Mouse (Mus musculus): ENCODE data around the gene Slc35f1. TPM values are rescaled to one million over a fixed set of nuclear protein-coding genes. Genes with fewer than 3 reads are reported as not detected.

Gene Slc35f1
- polyA plus RNA-seq (2016; fragmentation: Nextera tagmentation; extraction: Ambion mirVana) = 0.88 and 1.7 TPM in 2 replicates

GRCm38 (mm10) chr10:52690334-52690991 is at the start of gene Slc35f1:
Gene Slc35f1, plus strand, starts transcription at chr10:52690533.
- no peaks in the 10 kb centered on the region for H3K9me3 ChIP-seq (replicated peaks)
- WGBS = under 1% methylated on average over 54 of the region's 54 CpGs
- H3K4me1 ChIP-seq = peaks cover 12% of the 10 kb centered on the region
- peak; percentile 93 for DNase-seq (ENCODE audit: low spot score)
- H3K4me3 ChIP-seq = peak within 1 kb of the TSS; percentile 75
- peaks cover 14% of the 10 kb centered on the region; the same call in 1 of the 2 replicates for H3K27me3 ChIP-seq (ENCODE audit: low read depth, poor library complexity, severe bottlenecking)
- no peaks in the 10 kb centered on the region for H3K36me3 ChIP-seq
- peak within 1 kb of the TSS; percentile 83 for H3K27ac ChIP-seq

GRCm38 (mm10) chr10:52671234-52671633 is 19.1 kb upstream of the Slc35f1 start:
- no peak for DNase-seq (ENCODE audit: low spot score)
- Histone ChIP-seq H3K27me3 (ENCODE audit: low read depth, poor library complexity, severe bottlenecking) (no peaks in the 10 kb centered on the region), H3K36me3 (no peaks in the 10 kb centered on the region), H3K4me1 (no peaks in the 10 kb centered on the region), H3K4me3 (no peak overlapping the region), H3K9me3 (replicated peaks) (no peaks in the 10 kb centered on the region), H3K27ac (no peak overlapping the region)

- 0% methylated on average over 45 of the region's 45 CpGs for WGBS
- Histone ChIP-seq H3K27me3 (ENCODE audit: low read depth, poor library complexity, severe bottlenecking) (peaks cover 14% of the 10 kb centered on the region; the same call in 1 of the 2 replicates), H3K4me3 (peak overlapping the region; percentile 75), H3K4me1 (peaks cover 12% of the 10 kb centered on the region), H3K9me3 (replicated peaks) (no peaks in the 10 kb centered on the region), H3K27ac (peak overlapping the region; percentile 83), H3K36me3 (no peaks in the 10 kb centered on the region)
- DNase-seq (ENCODE audit: low spot score) = peak; percentile 73
Observed at GRCm38 (mm10) chr10:52690992-52691731, 829 bp downstream of the Slc35f1 start.

- peaks cover 19% of the 10 kb centered on the region for H3K4me1 ChIP-seq
- no peak for DNase-seq (ENCODE audit: low spot score)
- H3K27ac ChIP-seq = no peak overlapping the region
- no peaks in the 10 kb centered on the region for H3K36me3 ChIP-seq
- H3K27me3 ChIP-seq (ENCODE audit: low read depth, poor library complexity, severe bottlenecking) = peaks cover 12% of the 10 kb centered on the region; the same call in 1 of the 2 replicates
- H3K4me3 ChIP-seq = no peak overlapping the region
- H3K9me3 ChIP-seq (replicated peaks) = no peaks in the 10 kb centered on the region
Observed at GRCm38 (mm10) chr10:52703688-52704087, 13.4 kb downstream of the Slc35f1 start.

GRCm38 (mm10) chr10:52704101-52705051 is 14.0 kb downstream of the Slc35f1 start:
- H3K4me1 ChIP-seq = peaks cover 19% of the 10 kb centered on the region
- H3K9me3 ChIP-seq (replicated peaks) = no peaks in the 10 kb centered on the region
- peak overlapping the region; percentile 82 for H3K27ac ChIP-seq
- H3K36me3 ChIP-seq = no peaks in the 10 kb centered on the region
- 5% methylated on average over 31 of the region's 31 CpGs for WGBS
- peak; percentile 67 for DNase-seq (ENCODE audit: low spot score)
- peak overlapping the region; percentile 55 for H3K4me3 ChIP-seq
- H3K27me3 ChIP-seq (ENCODE audit: low read depth, poor library complexity, severe bottlenecking) = peaks cover 12% of the 10 kb centered on the region; the same call in 1 of the 2 replicates

GRCm38 (mm10) chr10:52709482-52709881 is 19.1 kb downstream of the Slc35f1 start:
- H3K4me1 ChIP-seq = peaks cover 6% of the 10 kb centered on the region
- WGBS = 85% methylated on average over 2 of the region's 2 CpGs
- no peak overlapping the region for H3K27ac ChIP-seq
- H3K9me3 ChIP-seq (replicated peaks) = no peaks in the 10 kb centered on the region
- peaks cover 12% of the 10 kb centered on the region; the same call in 1 of the 2 replicates for H3K27me3 ChIP-seq (ENCODE audit: low read depth, poor library complexity, severe bottlenecking)
- H3K36me3 ChIP-seq = no peaks in the 10 kb centered on the region
- DNase-seq (ENCODE audit: low spot score) = no peak
- no peak overlapping the region for H3K4me3 ChIP-seq

- no peaks in the 10 kb centered on the region for H3K36me3 ChIP-seq
- no peaks in the 10 kb centered on the region for H3K27me3 ChIP-seq (ENCODE audit: low read depth, poor library complexity, severe bottlenecking)
- H3K27ac ChIP-seq = no peak overlapping the region
- no peaks in the 10 kb centered on the region for H3K9me3 ChIP-seq (replicated peaks)
- H3K4me3 ChIP-seq = no peak overlapping the region
- DNase-seq (ENCODE audit: low spot score) = no peak
- H3K4me1 ChIP-seq = no peaks in the 10 kb centered on the region
- 91% methylated on average over 4 of the region's 4 CpGs for WGBS
Observed at GRCm38 (mm10) chr10:52712166-52712565, 21.8 kb downstream of the Slc35f1 start.

GRCm38 (mm10) chr10:52714557-52714956 is 24.2 kb downstream of the Slc35f1 start:
- Histone ChIP-seq H3K36me3 (no peaks in the 10 kb centered on the region), H3K9me3 (replicated peaks) (no peaks in the 10 kb centered on the region), H3K27ac (no peak overlapping the region), H3K4me3 (no peak overlapping the region), H3K4me1 (no peaks in the 10 kb centered on the region), H3K27me3 (ENCODE audit: low read depth, poor library complexity, severe bottlenecking) (no peaks in the 10 kb centered on the region)
- no peak for DNase-seq (ENCODE audit: low spot score)
- WGBS = 89% methylated on average over 2 of the region's 2 CpGs

- WGBS = over 99% methylated on average over 4 of the region's 4 CpGs
- no peak for DNase-seq (ENCODE audit: low spot score)
- Histone ChIP-seq H3K27me3 (ENCODE audit: low read depth, poor library complexity, severe bottlenecking) (no peaks in the 10 kb centered on the region), H3K4me3 (no peak overlapping the region), H3K9me3 (replicated peaks) (no peaks in the 10 kb centered on the region), H3K27ac (no peak overlapping the region), H3K4me1 (no peaks in the 10 kb centered on the region), H3K36me3 (no peaks in the 10 kb centered on the region)
Observed at GRCm38 (mm10) chr10:52715146-52715545, 24.8 kb downstream of the Slc35f1 start.

- 90% methylated on average over 1 of the region's 1 CpGs for WGBS
- H3K27me3 ChIP-seq (ENCODE audit: low read depth, poor library complexity, severe bottlenecking) = no peaks in the 10 kb centered on the region
- no peak overlapping the region for H3K4me3 ChIP-seq
- DNase-seq (ENCODE audit: low spot score) = no peak
- H3K27ac ChIP-seq = no peak overlapping the region
- H3K36me3 ChIP-seq = no peaks in the 10 kb centered on the region
- H3K9me3 ChIP-seq (replicated peaks) = no peaks in the 10 kb centered on the region
- no peaks in the 10 kb centered on the region for H3K4me1 ChIP-seq
Observed at GRCm38 (mm10) chr10:52718199-52718917, 28.0 kb downstream of the Slc35f1 start.

GRCm38 (mm10) chr10:52726674-52727073 is 36.3 kb downstream of the Slc35f1 start:
- no peaks in the 10 kb centered on the region for H3K27me3 ChIP-seq (ENCODE audit: low read depth, poor library complexity, severe bottlenecking)
- DNase-seq (ENCODE audit: low spot score) = no peak
- no peaks in the 10 kb centered on the region for H3K9me3 ChIP-seq (replicated peaks)
- no peak overlapping the region for H3K4me3 ChIP-seq
- H3K4me1 ChIP-seq = no peaks in the 10 kb centered on the region
- H3K27ac ChIP-seq = no peak overlapping the region
- 76% methylated on average over 5 of the region's 5 CpGs for WGBS
- H3K36me3 ChIP-seq = no peaks in the 10 kb centered on the region
